Mouse (Mus musculus): ENCODE data around the gene Kcnb1. TPM values are rescaled to one million over a fixed set of nuclear protein-coding genes. Genes with fewer than 3 reads are reported as not detected.

Kcnb1 gene
- polyA plus RNA-seq, 1 experiment from 2014 or later: 0.37 TPM

DNA sequence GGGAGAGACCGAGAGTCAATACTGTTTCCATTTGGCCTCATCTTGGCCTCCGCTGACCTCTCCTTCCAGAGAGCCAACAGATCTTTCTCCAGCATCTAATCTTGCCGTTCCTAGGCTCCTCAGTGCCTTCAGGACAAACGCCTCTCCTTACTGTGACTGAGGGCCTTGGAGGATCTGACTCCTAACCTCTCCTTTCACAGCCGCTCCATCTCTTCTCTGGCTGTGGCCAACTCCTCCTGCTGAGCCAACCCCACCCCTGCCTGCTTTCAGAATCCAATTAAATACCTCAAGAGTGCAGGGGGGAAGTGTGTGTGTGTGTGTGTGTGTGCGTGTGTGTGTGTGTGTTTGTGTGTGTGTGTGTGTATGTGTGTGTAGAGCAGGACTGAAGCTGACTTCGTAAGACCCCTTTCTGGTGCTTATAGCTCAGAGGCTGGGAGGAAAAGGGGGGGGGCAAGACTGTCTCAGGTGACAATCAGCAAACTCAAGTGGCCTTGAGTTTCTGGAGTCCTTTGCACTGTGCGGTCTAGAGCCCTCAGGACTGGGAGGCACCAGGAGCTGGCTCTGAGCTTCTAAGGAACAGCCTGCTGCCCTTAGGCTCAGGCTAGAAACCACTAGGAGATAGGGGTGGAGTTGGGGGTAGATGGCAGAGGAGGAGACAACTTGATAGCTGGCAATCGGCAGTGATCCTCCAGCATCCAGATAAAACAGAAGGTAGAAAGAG is 59.7 kb downstream of the Kcnb1 start:
- DNase-seq: peak; percentile 46
- 23% methylated on average over 9 of the region's 9 CpGs for WGBS
- peaks cover 18% of the 10 kb centered on the region for H3K4me1 ChIP-seq (ENCODE audit: insufficient read depth)
- H3K9ac ChIP-seq: peak overlapping the region; percentile 9; the same call in 1 of the 2 replicates
- H3K36me3 ChIP-seq (ENCODE audit: insufficient read depth): no peaks in the 10 kb centered on the region
- no peaks in the 10 kb centered on the region for H3K9me3 ChIP-seq (ENCODE audit: low read depth, low read length)
- peak overlapping the region; percentile 19; the same call in 1 of the 2 replicates for H3K4me3 ChIP-seq (ENCODE audit: low read depth, low read length)
- peak overlapping the region; percentile 57 for H3K4me2 ChIP-seq
- TF ChIP-seq CTCF (IDR thresholded peaks at IDR 0.05; ENCODE audit: low read depth): no peak
- ATAC-seq (ENCODE audit: insufficient read depth): peak; percentile 35; the same call in 1 of the 2 replicates
- H3K27ac ChIP-seq (ENCODE audit: low read depth): peak overlapping the region; percentile 75
- no peaks in the 10 kb centered on the region for H3K27me3 ChIP-seq (ENCODE audit: insufficient read depth, low read length)

DNA sequence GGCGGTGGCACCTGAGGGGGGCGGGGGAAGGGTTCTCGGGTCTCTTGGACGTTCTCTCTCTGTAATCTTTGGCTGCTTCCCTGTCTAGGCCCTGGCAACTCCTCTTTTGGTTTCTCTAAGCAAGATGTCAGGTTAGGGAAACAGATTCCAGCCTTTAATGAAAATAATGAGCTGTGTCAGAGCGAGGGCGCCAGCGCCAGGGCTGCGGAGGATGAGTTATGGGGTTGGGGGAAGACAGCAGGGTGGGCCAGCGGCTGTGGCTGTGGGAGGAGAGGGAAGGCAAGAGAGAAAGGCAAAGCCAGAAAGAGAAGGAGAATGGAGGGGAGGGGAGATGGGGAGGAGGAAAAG is 60.4 kb downstream of the Kcnb1 start:
- peak overlapping the region; percentile 57 for H3K4me2 ChIP-seq
- H3K9me3 ChIP-seq (ENCODE audit: low read depth, low read length): no peaks in the 10 kb centered on the region
- no peaks in the 10 kb centered on the region for H3K36me3 ChIP-seq (ENCODE audit: insufficient read depth)
- peak; percentile 78 for ATAC-seq (ENCODE audit: insufficient read depth)
- DNase-seq: peak; percentile 74
- H3K9ac ChIP-seq: no peak overlapping the region; the same call in 1 of the 2 replicates
- 5% methylated on average over 9 of the region's 9 CpGs for WGBS
- no peaks in the 10 kb centered on the region for H3K27me3 ChIP-seq (ENCODE audit: insufficient read depth, low read length)
- H3K4me1 ChIP-seq (ENCODE audit: insufficient read depth): peaks cover 18% of the 10 kb centered on the region
- H3K4me3 ChIP-seq (ENCODE audit: low read depth, low read length): peak overlapping the region; percentile 19
- TF ChIP-seq CTCF (IDR thresholded peaks at IDR 0.05; ENCODE audit: low read depth): no peak
- H3K27ac ChIP-seq (ENCODE audit: low read depth): peak overlapping the region; percentile 75

DNA sequence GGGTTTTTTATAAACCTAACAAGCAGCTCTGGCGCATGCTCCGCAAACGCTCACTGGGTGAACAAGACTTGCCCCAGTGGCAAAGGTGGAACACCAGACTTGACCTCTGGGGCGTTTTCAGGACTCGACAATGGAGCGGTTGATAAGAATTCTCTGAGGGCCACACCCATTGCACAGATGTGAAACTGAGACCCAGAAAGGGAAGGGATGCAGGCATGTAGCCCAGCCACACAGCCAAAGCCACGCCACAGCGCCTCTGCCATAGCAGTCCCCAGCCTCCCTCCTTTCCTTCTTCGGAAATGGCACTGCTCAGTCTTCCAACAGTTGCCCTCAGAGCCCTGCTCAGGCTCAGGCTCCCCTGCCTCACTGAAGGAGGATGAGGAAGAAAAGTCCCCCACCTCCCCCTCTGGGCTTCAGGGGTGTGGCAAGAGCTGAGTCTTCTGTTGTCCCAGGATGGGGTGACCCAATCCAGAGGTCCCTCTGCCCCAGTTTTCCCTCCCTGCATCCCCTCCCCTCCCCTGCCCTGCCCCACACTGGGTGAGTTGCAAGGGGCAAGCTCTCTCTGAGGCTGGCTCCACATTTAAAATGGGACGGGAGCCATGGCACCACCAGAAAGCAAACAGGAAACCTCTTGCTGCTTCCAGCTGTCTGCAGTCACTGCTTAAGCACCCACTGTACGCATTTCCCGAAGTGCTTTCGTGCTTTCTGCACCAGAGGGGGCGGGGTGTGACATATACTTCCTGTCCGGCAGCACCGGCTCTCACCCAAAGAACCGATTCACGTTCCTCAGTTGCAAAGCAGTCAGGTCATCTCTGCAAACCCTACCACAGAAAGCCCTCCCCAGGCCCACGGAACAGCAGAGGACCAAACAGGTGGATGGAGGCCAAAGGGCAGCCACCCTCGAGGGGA is 61.0 kb downstream of the Kcnb1 start:
- Histone ChIP-seq H3K4me2 (peak overlapping the region; percentile 57), H3K4me1 (ENCODE audit: insufficient read depth) (peaks cover 18% of the 10 kb centered on the region), H3K9me3 (ENCODE audit: low read depth, low read length) (no peaks in the 10 kb centered on the region), H3K36me3 (ENCODE audit: insufficient read depth) (no peaks in the 10 kb centered on the region), H3K27me3 (ENCODE audit: insufficient read depth, low read length) (no peaks in the 10 kb centered on the region), H3K27ac (ENCODE audit: low read depth) (peak overlapping the region; percentile 75), H3K9ac (peak overlapping the region; percentile 35; the same call in 1 of the 2 replicates), H3K4me3 (ENCODE audit: low read depth, low read length) (peak overlapping the region; percentile 19)
- no peak for TF ChIP-seq CTCF (IDR thresholded peaks at IDR 0.05; ENCODE audit: low read depth)
- peak; percentile 80 for DNase-seq
- WGBS: 20% methylated on average over 20 of the region's 20 CpGs
- peak; percentile 80 for ATAC-seq (ENCODE audit: insufficient read depth)

DNA sequence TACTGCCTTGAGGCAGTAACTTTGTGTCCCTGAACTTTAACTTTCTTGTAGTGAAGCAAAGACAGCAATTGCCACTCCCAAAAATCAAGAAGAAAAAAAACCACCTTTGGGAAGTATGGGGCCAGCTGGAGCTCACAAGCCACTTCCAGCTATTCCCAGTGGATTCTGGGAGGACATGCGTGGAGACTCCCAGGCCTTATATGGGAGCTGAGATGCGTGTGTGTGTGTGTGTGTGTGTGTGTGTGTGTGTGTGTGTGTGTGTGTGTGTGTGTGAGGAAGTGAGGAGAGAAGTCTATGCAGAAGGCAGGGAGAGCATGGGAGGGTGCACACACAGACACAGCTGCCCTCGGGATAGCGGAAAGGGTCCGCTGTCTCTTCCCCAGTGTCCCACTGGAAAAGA is 62.6 kb downstream of the Kcnb1 start:
- Histone ChIP-seq H3K9ac (no peak overlapping the region), H3K36me3 (ENCODE audit: insufficient read depth) (no peaks in the 10 kb centered on the region), H3K4me3 (ENCODE audit: low read depth, low read length) (no peak overlapping the region), H3K27me3 (ENCODE audit: insufficient read depth, low read length) (no peaks in the 10 kb centered on the region), H3K27ac (ENCODE audit: low read depth) (no peak overlapping the region), H3K4me2 (no peak overlapping the region), H3K9me3 (ENCODE audit: low read depth, low read length) (no peaks in the 10 kb centered on the region), H3K4me1 (ENCODE audit: insufficient read depth) (peaks cover 22% of the 10 kb centered on the region)
- DNase-seq (no peak), ATAC-seq (ENCODE audit: insufficient read depth) (no peak)
- WGBS: 77% methylated on average over 5 of the region's 5 CpGs
- TF ChIP-seq CTCF (IDR thresholded peaks at IDR 0.05; ENCODE audit: low read depth): no peak

DNA sequence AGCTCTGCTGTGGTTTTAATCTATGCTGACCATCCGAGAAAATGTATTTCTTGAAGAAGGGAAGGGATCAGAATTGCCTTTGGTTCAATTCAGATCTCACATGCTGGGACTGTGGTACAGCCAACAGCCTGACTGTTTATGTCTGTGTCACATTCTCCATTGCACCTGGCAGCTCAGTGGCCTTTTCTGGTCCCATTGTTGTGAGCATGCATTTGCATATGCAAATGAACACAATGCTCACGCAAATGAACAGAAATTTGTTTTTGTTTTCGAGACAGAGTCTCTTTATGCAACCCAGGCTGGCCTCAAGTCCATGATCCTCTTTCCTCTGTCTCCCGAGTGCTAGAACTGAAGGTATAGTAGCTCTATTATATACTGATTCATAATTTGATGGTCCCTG is 64.2 kb downstream of the Kcnb1 start:
- Histone ChIP-seq H3K36me3 (ENCODE audit: insufficient read depth) (no peaks in the 10 kb centered on the region), H3K4me2 (no peak overlapping the region), H3K9ac (no peak overlapping the region), H3K27me3 (ENCODE audit: insufficient read depth, low read length) (no peaks in the 10 kb centered on the region), H3K27ac (ENCODE audit: low read depth) (no peak overlapping the region), H3K4me1 (ENCODE audit: insufficient read depth) (peaks cover 22% of the 10 kb centered on the region), H3K9me3 (ENCODE audit: low read depth, low read length) (no peaks in the 10 kb centered on the region), H3K4me3 (ENCODE audit: low read depth, low read length) (no peak overlapping the region)
- DNase-seq (no peak), ATAC-seq (ENCODE audit: insufficient read depth) (no peak)
- TF ChIP-seq CTCF (IDR thresholded peaks at IDR 0.05; ENCODE audit: low read depth): no peak
- 67% methylated on average over 4 of the region's 4 CpGs for WGBS

DNA sequence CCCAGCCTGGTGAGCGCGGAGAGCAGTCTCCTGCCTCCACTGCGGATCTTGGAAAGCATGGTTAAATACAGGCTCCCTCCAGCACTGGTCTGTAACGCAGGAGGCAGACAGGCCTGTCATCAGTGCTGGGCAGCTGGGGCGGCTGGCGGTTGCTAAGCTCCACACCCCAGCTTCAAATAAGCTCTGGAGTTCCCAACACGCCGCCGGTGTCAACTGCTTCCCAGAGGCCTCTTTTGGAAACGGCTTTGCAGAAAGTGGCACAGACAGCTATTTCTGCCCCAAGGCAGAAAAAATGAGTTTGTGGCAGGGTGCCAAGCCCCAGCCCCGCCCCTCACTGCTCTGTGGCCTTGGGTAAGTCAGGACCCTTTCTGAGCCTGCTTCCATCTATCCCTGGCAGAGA is 66.0 kb downstream of the Kcnb1 start:
- TF ChIP-seq CTCF (IDR thresholded peaks at IDR 0.05; ENCODE audit: low read depth): no peak
- no peak overlapping the region for H3K4me3 ChIP-seq (ENCODE audit: low read depth, low read length)
- no peak overlapping the region for H3K4me2 ChIP-seq
- no peaks in the 10 kb centered on the region for H3K27me3 ChIP-seq (ENCODE audit: insufficient read depth, low read length)
- ATAC-seq (ENCODE audit: insufficient read depth): peak; percentile 48
- H3K4me1 ChIP-seq (ENCODE audit: insufficient read depth): peaks cover 9% of the 10 kb centered on the region
- H3K9ac ChIP-seq: no peak overlapping the region
- no peak overlapping the region; the same call in 1 of the 2 replicates for H3K27ac ChIP-seq (ENCODE audit: low read depth)
- no peaks in the 10 kb centered on the region for H3K36me3 ChIP-seq (ENCODE audit: insufficient read depth)
- H3K9me3 ChIP-seq (ENCODE audit: low read depth, low read length): no peaks in the 10 kb centered on the region
- 27% methylated on average over 11 of the region's 11 CpGs for WGBS
- peak; percentile 74 for DNase-seq

DNA sequence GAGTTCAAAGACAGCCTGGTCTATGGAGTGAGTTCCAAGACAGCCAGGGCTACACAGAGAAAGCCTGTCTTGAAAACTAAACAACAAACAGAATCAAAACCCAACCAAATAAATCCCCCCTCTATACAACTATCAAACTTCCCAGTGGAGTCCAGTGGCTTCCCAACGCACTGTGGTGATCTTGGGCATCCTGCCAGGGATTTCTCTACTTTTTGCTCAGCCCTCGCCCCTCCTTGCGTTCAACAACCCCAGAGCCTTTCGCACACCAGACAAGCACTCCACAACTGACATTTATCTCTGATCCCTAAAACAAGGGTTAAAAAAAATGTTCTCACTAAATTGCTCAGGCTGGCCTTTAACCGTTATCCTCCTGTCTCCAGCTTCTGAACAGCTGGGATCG is 67.2 kb downstream of the Kcnb1 start:
- H3K9me3 ChIP-seq (ENCODE audit: low read depth, low read length): no peaks in the 10 kb centered on the region
- peaks cover 4% of the 10 kb centered on the region; the same call in 1 of the 2 replicates for H3K4me1 ChIP-seq (ENCODE audit: insufficient read depth)
- no peak overlapping the region for H3K9ac ChIP-seq
- ATAC-seq (ENCODE audit: insufficient read depth) (no peak), DNase-seq (peak; percentile 70)
- no peak overlapping the region for H3K4me3 ChIP-seq (ENCODE audit: low read depth, low read length)
- no peaks in the 10 kb centered on the region for H3K27me3 ChIP-seq (ENCODE audit: insufficient read depth, low read length)
- no peak overlapping the region for H3K27ac ChIP-seq (ENCODE audit: low read depth)
- no peak overlapping the region for H3K4me2 ChIP-seq
- 40% methylated on average over 6 of the region's 6 CpGs for WGBS
- no peak for TF ChIP-seq CTCF (IDR thresholded peaks at IDR 0.05; ENCODE audit: low read depth)
- no peaks in the 10 kb centered on the region for H3K36me3 ChIP-seq (ENCODE audit: insufficient read depth)

Measured in lung, embryonic 14.5 days (tissue).